Mouse (Mus musculus): ENCODE data around the gene Zbtb32.

Zbtb32 gene

GRCm38 (mm10) chr7:30600651-30601050 is 1.9 kb upstream of the Zbtb32 start:
- DNase-seq (ENCODE audit: low read depth, low spot score) = no peak

GRCm38 (mm10) chr7:30599933-30600353 is 1.2 kb upstream of the Zbtb32 start:
- peak; percentile 99 for DNase-seq (ENCODE audit: low read depth, low spot score)

- no peak for DNase-seq (ENCODE audit: low read depth, low spot score)
These were observed 1.9 kb downstream of the Zbtb32 start for GRCm38 (mm10) chr7:30596811-30597210.

GRCm38 (mm10) chr7:30596093-30596492 is 2.6 kb downstream of the Zbtb32 start:
- DNase-seq (ENCODE audit: low read depth, low spot score) = no peak

- DNase-seq (ENCODE audit: low read depth, low spot score) = no peak
These were observed 4.1 kb downstream of the Zbtb32 start for GRCm38 (mm10) chr7:30594510-30595024.

GRCm38 (mm10) chr7:30593579-30594509 is 4.9 kb downstream of the Zbtb32 start:
- DNase-seq (ENCODE audit: low read depth, low spot score) = no peak

- DNase-seq (ENCODE audit: low read depth, low spot score) = no peak
These were observed 5.8 kb downstream of the Zbtb32 start for GRCm38 (mm10) chr7:30592772-30593423.

GRCm38 (mm10) chr7:30591605-30591951 is 7.1 kb downstream of the Zbtb32 start:
- DNase-seq (ENCODE audit: low read depth, low spot score) = no peak

- no peak for DNase-seq (ENCODE audit: low read depth, low spot score)
These were observed 7.6 kb downstream of the Zbtb32 start for GRCm38 (mm10) chr7:30590927-30591604.

- peak; percentile 78 for DNase-seq (ENCODE audit: low read depth, low spot score)
These were observed 9.0 kb downstream of the Zbtb32 start for GRCm38 (mm10) chr7:30589435-30590301.

GRCm38 (mm10) chr7:30588676-30589434 is 9.9 kb downstream of the Zbtb32 start, which contains the start of gene Kmt2b:
Gene Kmt2b, minus strand, starts transcription at chr7:30588726.
- peak; percentile 99 for DNase-seq (ENCODE audit: low read depth, low spot score)

GRCm38 (mm10) chr7:30587842-30588667 is 10.7 kb downstream of the Zbtb32 start:
- peak; percentile 42 for DNase-seq (ENCODE audit: low read depth, low spot score)

- no peak for DNase-seq (ENCODE audit: low read depth, low spot score)
These were observed 12.2 kb downstream of the Zbtb32 start for GRCm38 (mm10) chr7:30586455-30587020.

GRCm38 (mm10) chr7:30585170-30585569 is 13.5 kb downstream of the Zbtb32 start:
- no peak for DNase-seq (ENCODE audit: low read depth, low spot score)

GRCm38 (mm10) chr7:30584339-30584738 is 14.4 kb downstream of the Zbtb32 start:
- no peak for DNase-seq (ENCODE audit: low read depth, low spot score)

- no peak for DNase-seq (ENCODE audit: low read depth, low spot score)
These were observed 17.2 kb downstream of the Zbtb32 start for GRCm38 (mm10) chr7:30581547-30581946.

GRCm38 (mm10) chr7:30579950-30580349 is 18.8 kb downstream of the Zbtb32 start:
- no peak for DNase-seq (ENCODE audit: low read depth, low spot score)

- DNase-seq (ENCODE audit: low read depth, low spot score) = peak; percentile 81
These were observed 25.7 kb downstream of the Zbtb32 start for GRCm38 (mm10) chr7:30572969-30573368.

- DNase-seq (ENCODE audit: low read depth, low spot score) = no peak
These were observed 26.3 kb downstream of the Zbtb32 start for GRCm38 (mm10) chr7:30572389-30572788.

Data from brain, adult 2 months (tissue).